Mouse (Mus musculus) inflammation-experienced regulatory T-cells, adult 6 months (primary cell): ENCODE results near the gene Prdm16. TPM values are rescaled to one million over a fixed set of nuclear protein-coding genes. Genes with fewer than 3 reads are reported as not detected.
A peak's percentile ranks its signal among the peaks of the same experiment; 100 is the strongest.

Source experiments
- ATAC-seq: one replicate; pipeline ENCODE4 v1.8.0; 2017
- polyA plus RNA-seq, 3 experiments: library from polyadenylated mRNA; unstranded; fragments of 100-300 nt; shearing (Covaris generic); gene quantifications; one replicate each; pipeline ENCODE4 v1.2.1; 2017

The Prdm16 gene
- polyA plus RNA-seq, 3 experiments from 2014 or later = 0.58 to 5.2 (median 0.91) TPM

- no peak for ATAC-seq
Observed at GRCm38 (mm10) chr4:154328836-154329235, 307.8 kb downstream of the Prdm16 start.

GRCm38 (mm10) chr4:154328431-154328830, 308.2 kb downstream of the Prdm16 start:
- no peak for ATAC-seq

- ATAC-seq = no peak
Observed at GRCm38 (mm10) chr4:154325410-154325809, 311.3 kb downstream of the Prdm16 start.

GRCm38 (mm10) chr4:154313622-154313967, 323.1 kb downstream of the Prdm16 start:
- ATAC-seq = no peak

GRCm38 (mm10) chr4:154312935-154313621, 323.6 kb downstream of the Prdm16 start:
- no peak for ATAC-seq

GRCm38 (mm10) chr4:154312143-154312812, 324.4 kb downstream of the Prdm16 start:
- ATAC-seq = no peak

- ATAC-seq = no peak
Observed at GRCm38 (mm10) chr4:154310576-154311262, 326.0 kb downstream of the Prdm16 start.

GRCm38 (mm10) chr4:154309131-154309530, 327.5 kb downstream of the Prdm16 start:
- ATAC-seq = no peak

GRCm38 (mm10) chr4:154301466-154301881, 335.2 kb downstream of the Prdm16 start, which contains the start of gene Arhgef16:
Gene Arhgef16, minus strand, starts transcription at chr4:154301676.
- peak; percentile 49 for ATAC-seq

GRCm38 (mm10) chr4:154299541-154300271, 337.0 kb downstream of the Prdm16 start:
- ATAC-seq = peak; percentile 36

GRCm38 (mm10) chr4:154297761-154298160, 338.9 kb downstream of the Prdm16 start:
- peak; percentile 53 for ATAC-seq

- ATAC-seq = no peak
Observed at GRCm38 (mm10) chr4:154294262-154294731, 342.4 kb downstream of the Prdm16 start.

GRCm38 (mm10) chr4:154293735-154294201, 342.9 kb downstream of the Prdm16 start:
- no peak for ATAC-seq

- ATAC-seq = no peak
Observed at GRCm38 (mm10) chr4:154283671-154284070, 353.0 kb downstream of the Prdm16 start.

- ATAC-seq = no peak
Observed at GRCm38 (mm10) chr4:154279481-154279880, 357.2 kb downstream of the Prdm16 start.

GRCm38 (mm10) chr4:154273000-154273399, 363.7 kb downstream of the Prdm16 start:
- no peak for ATAC-seq

- ATAC-seq = no peak
Observed at GRCm38 (mm10) chr4:154269520-154269919, 367.2 kb downstream of the Prdm16 start.

- no peak for ATAC-seq
Observed at GRCm38 (mm10) chr4:154267511-154267910, 369.2 kb downstream of the Prdm16 start.
